Mouse (Mus musculus): ENCODE measurements around the gene Cdkal1.

- TF ChIP-seq POLR2A (IDR thresholded peaks at IDR 0.05; ENCODE audit: borderline replicate concordance, insufficient read depth, low read length) (no peak), CTCF (IDR thresholded peaks at IDR 0.05; ENCODE audit: borderline replicate concordance, insufficient read depth, low read depth, low read length) (no peak)
Measured at GRCm38 (mm10) chr13:29405316-29405715, 450.2 kb downstream of the Cdkal1 start.
